Mouse (Mus musculus) left cerebral cortex, postnatal 10 days (tissue): ENCODE measurements around the gene Acoxl. TPM values are rescaled to one million over a fixed set of nuclear protein-coding genes. Genes with fewer than 3 reads are reported as not detected.
A peak's percentile ranks its signal among the peaks of the same experiment; 100 is the strongest.

ENCODE experiments used
- DNase-seq, 2 experiments: peaks; one replicate each; pipeline ENCODE4 v3.0.0; 2021 to 2022; ENCODE audit warnings: low spot score in 2 of 2, mixed read lengths in 1 of 2; ENCODE audit errors: extremely low spot score in 1 of 2
- intact Hi-C: fragments of 180-260 bp; cut with DNase I; formaldehyde crosslinking; loops from one replicate; pipeline ENCODE4 v1.15.1; 2025
- total RNA-seq, 2 experiments: library from RNA; stranded (reverse); gene quantifications; 2 replicates each; pipeline ENCODE4 v1.2.3; 2021

Acoxl gene
- total RNA-seq, 2 experiments from 2014 or later: not detected

DNA sequence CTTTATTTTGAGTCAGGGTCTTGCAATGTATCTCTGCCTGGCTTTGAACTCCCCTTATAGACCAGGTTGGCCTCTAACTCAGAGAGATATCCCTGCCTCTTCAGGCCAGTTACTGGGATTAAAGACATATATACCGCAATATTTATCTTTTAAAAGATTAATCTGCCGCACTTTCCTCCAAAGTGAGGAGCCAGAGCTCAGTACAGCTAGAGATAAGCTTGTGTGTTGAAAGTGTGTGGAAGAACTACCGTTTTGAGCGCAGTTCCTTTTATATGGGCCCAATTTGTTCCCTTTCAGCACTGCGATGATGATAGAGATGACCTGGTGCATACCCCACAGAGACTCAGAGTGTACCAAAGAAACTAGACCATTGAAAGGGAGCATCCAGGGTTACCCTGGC, 51.3 kb downstream of the Acoxl start:
- DNase-seq: no peak
- intact Hi-C loops: loop anchor here (2.0 to 5.0 kb wide), 3 partner anchors 232 to 682 kb away; no protein-coding TSS in a partner anchor

GRCm38 (mm10) chr2:127890526-127890925, 51.9 kb downstream of the Acoxl start:
- intact Hi-C loops: no loop called here

DNA sequence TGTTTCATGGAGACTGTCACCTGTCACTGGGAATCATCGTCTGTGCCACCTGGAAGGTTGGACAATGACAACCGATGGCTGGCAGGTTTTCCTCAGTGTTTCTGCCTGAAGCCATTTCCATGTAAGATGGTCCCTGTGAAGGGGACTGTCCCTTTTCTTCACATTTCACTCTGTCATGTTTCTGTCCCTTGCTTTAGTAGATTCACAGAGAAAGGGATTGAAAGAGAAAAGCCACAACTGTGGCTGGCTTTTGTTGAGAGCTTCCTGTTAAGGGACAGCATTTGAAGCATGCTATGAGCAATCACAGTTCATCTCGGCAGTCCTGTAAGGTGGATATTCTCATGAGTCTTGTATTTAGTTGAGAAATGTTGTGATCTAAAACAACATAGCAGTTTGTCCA, 52.4 kb downstream of the Acoxl start:
- DNase-seq: no peak
- intact Hi-C loops: no loop called here

More at GRCm38 (mm10) chr2:127890526-127890925, 51.9 kb downstream of the Acoxl start:
- peak in 1 of 2 experiments; percentile 36 for DNase-seq

GRCm38 (mm10) chr2:127894890-127895289, 56.2 kb downstream of the Acoxl start:
- intact Hi-C loops: no loop called here

GRCm38 (mm10) chr2:127897718-127898117, 59.0 kb downstream of the Acoxl start:
- intact Hi-C loops: no loop called here
- no peak for DNase-seq

More at GRCm38 (mm10) chr2:127894890-127895289, 56.2 kb downstream of the Acoxl start:
- no peak for DNase-seq

GRCm38 (mm10) chr2:127904918-127905317, 66.2 kb downstream of the Acoxl start:
- intact Hi-C loops: no loop called here
- DNase-seq: no peak

DNA sequence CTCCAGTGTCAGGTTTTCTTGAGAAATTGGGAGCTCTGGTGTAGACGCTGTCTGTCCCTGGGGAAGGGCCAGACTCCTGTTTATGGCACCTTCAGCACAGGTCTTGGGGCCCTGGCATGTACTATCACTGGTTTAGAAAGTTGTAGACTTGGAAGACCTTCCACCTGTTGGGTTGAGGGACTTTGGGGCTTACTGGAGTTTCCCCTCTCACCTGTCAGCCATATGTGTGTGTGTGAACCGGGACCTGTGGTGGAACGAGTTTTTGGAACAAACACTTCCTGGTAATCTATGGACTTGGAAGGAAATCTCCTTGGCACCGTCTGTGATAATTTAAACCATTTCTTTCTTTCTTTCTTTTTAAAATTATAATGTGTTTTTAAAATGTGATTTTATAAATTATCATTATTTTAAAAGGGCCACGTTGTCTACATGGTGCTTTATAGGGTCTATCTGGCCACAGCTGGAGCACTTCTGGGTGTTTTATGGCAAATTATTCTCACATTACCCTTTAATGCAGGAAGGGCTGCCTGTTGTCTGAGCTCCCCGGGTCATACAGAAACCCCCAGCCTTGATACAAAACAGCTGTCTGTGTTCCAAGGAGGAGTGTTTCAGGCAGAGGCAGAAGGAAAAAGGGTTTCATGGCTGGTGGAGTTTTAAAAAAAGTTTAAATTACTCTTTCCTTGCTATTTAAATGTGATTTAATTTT, 68.5 kb downstream of the Acoxl start:
- intact Hi-C loops: no loop called here
- no peak for DNase-seq

DNA sequence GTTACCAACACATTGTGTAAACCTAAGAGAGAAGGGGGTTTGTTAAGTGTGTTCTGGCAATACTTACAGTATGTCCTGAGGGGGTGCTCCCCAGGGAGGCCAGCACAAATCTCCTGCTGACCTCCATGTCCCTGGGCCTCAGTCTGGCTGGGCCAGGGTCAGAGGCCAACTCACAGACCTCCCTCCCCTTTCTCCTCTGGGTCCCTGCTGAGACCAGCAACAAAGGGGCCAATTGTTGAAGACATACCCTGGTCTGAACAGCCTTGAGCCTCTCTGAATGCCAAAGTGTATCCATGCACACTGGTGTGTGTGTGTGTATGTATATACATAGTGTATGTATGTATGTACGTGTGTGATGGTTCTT, 69.0 kb downstream of the Acoxl start:
- DNase-seq: no peak
- intact Hi-C loops: no loop called here

- intact Hi-C loops: no loop called here
- no peak for DNase-seq
Measured at GRCm38 (mm10) chr2:127908881-127909280, 70.2 kb downstream of the Acoxl start.

DNA sequence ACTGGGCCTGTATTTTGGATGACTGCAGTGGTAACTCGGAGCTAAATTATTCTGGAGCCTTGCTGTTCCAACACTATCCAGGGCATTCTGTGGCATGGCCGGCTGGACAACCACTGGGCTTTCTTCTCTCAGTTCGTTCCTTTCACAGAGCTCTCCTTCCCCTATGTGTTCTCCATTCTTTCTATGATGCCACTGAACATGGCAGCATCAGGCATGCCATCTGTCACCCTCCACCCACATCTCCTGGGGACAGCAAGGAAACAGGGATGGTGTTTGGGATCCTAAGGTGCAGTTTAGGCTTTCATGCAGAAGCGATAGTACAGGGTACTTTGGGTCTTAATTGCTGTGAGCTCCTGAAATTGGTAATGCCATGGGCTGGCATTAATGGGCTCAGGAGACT, 71.1 kb downstream of the Acoxl start:
- DNase-seq: no peak
- intact Hi-C loops: no loop called here

- DNase-seq: no peak
- intact Hi-C loops: no loop called here
Measured at GRCm38 (mm10) chr2:127911579-127911978, 72.9 kb downstream of the Acoxl start.

DNA sequence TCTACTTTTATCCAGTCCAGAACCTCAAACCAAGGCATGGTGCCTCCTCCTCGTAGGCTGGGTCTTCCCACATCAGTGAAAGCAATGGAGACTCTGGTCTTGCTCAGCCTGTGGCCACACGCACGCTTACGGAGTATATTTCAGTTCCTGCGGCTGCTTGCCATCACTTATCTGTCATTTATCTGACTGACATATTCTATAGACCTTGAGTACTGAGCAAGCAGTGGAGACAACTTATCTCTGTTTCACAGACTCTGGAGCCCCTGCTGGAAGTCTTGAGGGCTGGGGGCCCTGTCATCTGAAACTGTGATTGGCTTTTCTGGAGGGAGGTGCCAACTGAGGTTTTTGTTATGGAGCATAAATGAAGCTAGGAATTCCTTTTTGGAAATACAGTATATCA, 75.4 kb downstream of the Acoxl start:
- DNase-seq: no peak
- intact Hi-C loops: no loop called here

- intact Hi-C loops: no loop called here
- DNase-seq: no peak
Measured at GRCm38 (mm10) chr2:127916804-127917410, 78.2 kb downstream of the Acoxl start.

DNA sequence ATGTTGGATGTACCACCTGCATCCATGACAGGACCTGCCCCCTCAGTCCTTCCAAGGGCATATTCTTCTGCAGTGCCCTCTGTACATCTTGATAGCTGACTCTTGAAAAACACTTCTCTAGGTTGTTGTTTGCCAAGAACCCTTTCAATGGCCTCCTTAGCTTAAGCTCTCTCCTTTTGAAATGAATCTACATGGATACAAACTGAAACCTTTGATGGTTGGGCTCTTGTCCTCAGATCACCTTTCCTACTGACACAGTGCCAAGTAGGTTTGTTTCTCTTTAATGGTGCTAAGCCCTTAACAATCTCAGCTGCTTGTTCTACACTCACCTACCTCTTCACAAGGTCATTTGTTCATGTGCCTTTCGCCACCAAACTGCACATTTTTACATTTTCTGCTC, 81.1 kb downstream of the Acoxl start:
- no peak for DNase-seq
- intact Hi-C loops: no loop called here

DNA sequence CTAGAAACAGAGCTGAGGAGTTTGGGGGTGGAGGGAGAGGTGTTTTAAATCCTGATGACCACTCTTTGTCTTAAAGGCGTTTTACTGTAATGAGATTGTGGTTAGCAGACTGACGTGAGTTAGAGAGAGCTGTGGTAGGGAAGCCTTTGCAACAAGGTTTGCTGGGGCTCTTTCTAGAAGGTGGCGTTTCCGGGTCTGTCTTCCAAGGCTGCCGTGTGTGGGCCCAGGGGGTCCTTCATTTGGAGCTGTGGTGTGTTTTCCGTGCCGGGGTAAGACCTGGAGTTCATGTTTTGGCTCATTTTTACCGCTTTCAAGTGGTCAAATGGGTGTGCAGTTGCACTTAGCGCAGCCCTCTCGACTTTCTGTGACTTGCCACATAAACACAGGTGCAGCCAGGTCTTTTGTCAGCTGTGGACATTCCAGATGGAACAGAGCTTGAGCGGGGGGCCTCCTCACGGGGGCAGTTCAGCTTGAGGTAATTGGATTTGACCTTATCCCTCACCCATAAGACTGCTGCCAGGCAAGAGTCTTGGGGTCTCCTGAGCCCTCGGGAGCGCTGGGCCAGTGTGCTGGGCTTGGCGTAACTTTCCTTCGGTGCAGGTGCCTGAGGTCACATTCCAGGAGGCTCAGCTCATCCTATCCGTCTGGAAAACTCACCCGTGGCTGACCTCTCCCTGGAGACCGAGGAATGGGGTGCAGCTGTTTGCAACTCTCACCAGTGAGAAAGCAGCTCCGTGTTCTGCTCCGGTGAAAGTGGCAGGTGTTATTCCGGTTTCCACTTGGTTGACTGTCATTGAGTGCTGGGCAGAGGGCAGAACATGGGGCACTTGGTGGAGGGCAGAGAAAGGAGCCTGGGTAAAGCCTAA, 83.6 kb downstream of the Acoxl start:
- intact Hi-C loops: no loop called here
- no peak for DNase-seq

DNA sequence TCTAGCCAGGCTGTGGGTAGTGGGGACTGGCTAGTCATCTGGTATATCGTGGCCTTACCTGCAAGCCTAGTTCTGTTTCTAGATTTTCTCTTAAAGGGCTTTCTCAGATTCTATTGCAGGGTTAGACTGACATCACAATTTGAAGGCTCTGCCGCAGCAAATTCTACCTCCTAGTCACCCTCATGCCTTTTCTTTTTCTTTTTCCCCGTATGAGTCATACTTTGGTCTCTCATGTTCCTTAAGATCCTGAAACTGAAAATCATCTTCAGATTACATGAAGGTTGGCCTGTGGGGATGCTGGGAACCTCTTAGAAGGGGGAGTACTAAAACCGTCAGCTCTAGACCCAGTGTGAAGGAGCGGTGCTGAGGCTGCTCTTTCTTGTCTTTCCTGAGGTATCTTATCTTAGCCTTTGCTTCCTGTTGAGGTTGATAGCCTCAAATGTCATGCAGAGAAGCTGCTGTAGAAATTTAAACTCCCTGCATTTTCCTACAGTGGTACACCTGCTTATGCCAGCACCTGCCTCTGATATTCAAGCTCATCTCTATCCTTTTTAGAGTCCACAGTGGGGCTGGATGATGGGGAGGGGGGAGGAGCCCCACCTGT, 84.5 kb downstream of the Acoxl start:
- no peak for DNase-seq
- intact Hi-C loops: no loop called here

DNA sequence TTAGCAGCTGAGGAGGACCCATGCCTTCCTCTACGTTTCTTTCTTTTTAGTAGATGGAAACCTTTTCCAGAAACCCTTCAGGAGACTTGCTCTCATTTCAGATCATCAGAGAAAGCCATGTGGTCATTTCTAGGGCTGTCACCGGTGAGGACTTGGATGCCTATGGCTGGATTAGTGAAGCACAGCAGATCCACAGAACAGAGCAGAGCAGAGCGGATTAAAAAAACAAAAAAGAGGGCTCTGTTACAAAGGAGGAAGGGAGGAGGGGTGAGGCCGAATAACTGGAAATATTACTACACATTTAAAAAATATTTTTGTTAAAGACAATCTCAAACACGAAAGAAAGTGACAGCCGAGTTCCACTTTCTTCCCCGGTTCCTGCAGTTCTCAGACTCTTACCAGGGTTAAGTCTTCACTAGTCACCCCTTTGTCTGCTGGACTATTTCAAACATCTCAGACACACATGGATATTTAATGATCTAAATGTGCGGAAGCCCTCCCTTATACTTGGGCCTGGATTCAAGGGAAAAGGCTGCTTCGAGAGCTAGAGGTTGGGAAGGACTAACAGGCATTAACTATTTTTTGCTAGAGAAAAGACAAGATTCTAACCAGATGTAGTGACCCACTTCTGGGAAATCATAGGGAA, 88.1 kb downstream of the Acoxl start:
- intact Hi-C loops: no loop called here
- no peak for DNase-seq

- intact Hi-C loops: no loop called here
- DNase-seq: no peak
Measured at GRCm38 (mm10) chr2:127927452-127928273, 89.0 kb downstream of the Acoxl start.
